Mouse (Mus musculus): ENCODE results near the gene Mcat.

Gene Mcat

GRCm38 (mm10) chr15:83535890-83536231 is 27.7 kb downstream of the Mcat start:
- DNase-seq (ENCODE audit: low spot score): no peak

- DNase-seq (ENCODE audit: low spot score): no peak
Measured at GRCm38 (mm10) chr15:83534960-83535889, 28.4 kb downstream of the Mcat start.

GRCm38 (mm10) chr15:83532606-83533005 is 31.0 kb downstream of the Mcat start:
- no peak for DNase-seq (ENCODE audit: low spot score)

- no peak for DNase-seq (ENCODE audit: low spot score)
Measured at GRCm38 (mm10) chr15:83531961-83532469, 31.6 kb downstream of the Mcat start.

GRCm38 (mm10) chr15:83530688-83531087 is 32.9 kb downstream of the Mcat start:
- no peak for DNase-seq (ENCODE audit: low spot score)

- DNase-seq (ENCODE audit: low spot score): no peak
Measured at GRCm38 (mm10) chr15:83530233-83530632, 33.4 kb downstream of the Mcat start.

- DNase-seq (ENCODE audit: low spot score): no peak
Measured at GRCm38 (mm10) chr15:83529765-83530164, 33.8 kb downstream of the Mcat start.

- no peak for DNase-seq (ENCODE audit: low spot score)
Measured at GRCm38 (mm10) chr15:83528892-83529291, 34.7 kb downstream of the Mcat start.

- DNase-seq (ENCODE audit: low spot score): no peak
Measured at GRCm38 (mm10) chr15:83527747-83528146, 35.8 kb downstream of the Mcat start.

- DNase-seq (ENCODE audit: low spot score): no peak
Measured at GRCm38 (mm10) chr15:83527092-83527437, 36.5 kb downstream of the Mcat start.

GRCm38 (mm10) chr15:83526424-83527091 is 37.0 kb downstream of the Mcat start, which contains the start of gene Bik:
TSS of gene Bik (plus strand) at chr15:83526862.
- peak; percentile 15 for DNase-seq (ENCODE audit: low spot score)

GRCm38 (mm10) chr15:83524333-83524729 is 39.3 kb downstream of the Mcat start:
- no peak for DNase-seq (ENCODE audit: low spot score)

GRCm38 (mm10) chr15:83523638-83524332 is 39.8 kb downstream of the Mcat start:
- DNase-seq (ENCODE audit: low spot score): no peak

GRCm38 (mm10) chr15:83523196-83523595 is 40.4 kb downstream of the Mcat start:
- no peak for DNase-seq (ENCODE audit: low spot score)

GRCm38 (mm10) chr15:83520861-83521382 is 42.7 kb downstream of the Mcat start:
- no peak for DNase-seq (ENCODE audit: low spot score)

- DNase-seq (ENCODE audit: low spot score): peak; percentile 59
Measured at GRCm38 (mm10) chr15:83518215-83519048, 45.2 kb downstream of the Mcat start.

GRCm38 (mm10) chr15:83515018-83515417 is 48.6 kb downstream of the Mcat start:
- no peak for DNase-seq (ENCODE audit: low spot score)

GRCm38 (mm10) chr15:83512489-83513281 is 50.9 kb downstream of the Mcat start:
- DNase-seq (ENCODE audit: low spot score): no peak

GRCm38 (mm10) chr15:83510805-83511405 is 52.7 kb downstream of the Mcat start, which contains the start of gene Ttll1:
TSS of gene Ttll1 (minus strand) at chr15:83510893.
- DNase-seq (ENCODE audit: low spot score): peak; percentile 87
